Mouse (Mus musculus): ENCODE data around the gene Olfr680-ps1.
"Not testable (repeated sequence)": the region's sequence is repeated elsewhere in the genome, so short reads cannot be mapped to it uniquely, and the experiment has no call there.

Gene Olfr680-ps1

DNA sequence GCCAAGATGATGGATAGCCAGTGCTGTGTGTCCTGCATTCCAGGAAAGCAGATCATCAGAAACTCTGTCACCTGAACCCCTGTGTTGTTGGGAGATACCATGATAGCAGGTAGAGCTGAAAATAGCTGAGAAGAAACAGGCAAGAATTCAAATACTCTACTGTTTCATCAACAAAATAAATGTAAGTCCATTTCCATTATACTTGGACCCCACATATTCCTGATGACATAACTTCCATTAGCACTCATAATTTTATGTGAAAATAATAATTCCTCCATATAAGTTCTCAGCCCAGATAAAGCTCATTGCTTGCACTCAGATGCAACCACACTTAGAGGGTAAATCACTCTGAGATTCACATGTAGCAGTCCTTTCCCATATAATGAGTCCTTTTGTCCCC, at the start of gene Olfr680-ps1:
Gene Olfr680-ps1, minus strand, starts transcription at position 101 of the 400 bp plus-strand sequence.
- DNase-seq = not testable (repeated sequence)

DNA sequence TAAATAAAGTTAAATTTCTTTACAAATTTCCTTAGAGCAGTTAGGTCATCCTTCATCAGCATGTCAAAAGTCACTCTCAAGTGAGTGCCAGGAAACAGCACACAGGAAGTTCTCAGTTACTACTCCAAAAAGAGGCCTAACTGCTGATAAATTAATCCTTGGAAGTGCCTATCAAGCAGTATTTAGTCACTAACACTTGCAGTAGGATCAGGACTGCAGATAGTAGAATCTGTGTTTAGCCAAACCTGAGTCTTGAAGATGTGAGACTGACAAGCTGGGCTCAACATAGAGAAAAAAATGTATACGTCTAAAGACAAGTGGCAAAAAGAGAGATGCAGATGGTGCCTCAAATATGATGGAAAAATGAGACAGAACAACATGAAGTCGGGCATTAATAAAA, 48.7 kb upstream of the Olfr680-ps1 start:
- no peak for DNase-seq

GRCm38 (mm10) chr7:105116536-105116935, 23.9 kb upstream of the Olfr680-ps1 start, which contains the start of gene Olfr681:
TSS of gene Olfr681 (plus strand) at chr7:105116836.
- DNase-seq = no peak

GRCm38 (mm10) chr7:105080905-105081304, 11.7 kb downstream of the Olfr680-ps1 start, which contains the start of gene Olfr679:
TSS of gene Olfr679 (plus strand) at chr7:105081205.
- no peak for DNase-seq

DNA sequence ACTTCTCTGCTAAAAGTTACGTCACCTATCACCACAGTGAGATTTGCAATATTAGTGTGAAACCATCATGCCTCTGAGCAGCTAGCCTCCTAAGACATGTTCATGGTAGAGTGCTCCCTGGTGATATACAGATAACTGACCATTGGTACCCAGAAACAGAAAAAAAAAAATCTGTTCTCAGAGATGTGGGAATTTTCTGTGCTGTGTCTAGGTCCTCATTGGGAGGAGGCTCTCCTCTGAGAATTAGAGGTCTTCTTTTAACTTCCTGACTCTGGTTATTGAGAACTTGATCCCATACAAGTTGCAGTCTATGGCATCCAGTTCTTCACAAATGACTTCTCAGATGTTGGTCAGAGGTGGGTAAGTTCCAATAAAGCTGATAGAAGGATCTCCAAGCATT, 28.4 kb downstream of the Olfr680-ps1 start, which contains the start of gene Olfr678:
Gene Olfr678, plus strand, starts transcription at position 301 of the 400 bp plus-strand sequence.
- DNase-seq = no peak

- no peak for DNase-seq
These were observed 33.7 kb downstream of the Olfr680-ps1 start for GRCm38 (mm10) chr7:105058951-105059350.
